Mouse (Mus musculus): ENCODE data around the gene Cdc34b. TPM values are rescaled to one million over a fixed set of nuclear protein-coding genes. Genes with fewer than 3 reads are reported as not detected.

The Cdc34b gene
- not detected for polyA plus RNA-seq (2014; fragmentation: Illumina TruSeq; extraction: RNeasy Lipid Tissue Mini Kit (QIAGEN cat#74804); ENCODE audit: low read depth, low replicate concordance)

DNA sequence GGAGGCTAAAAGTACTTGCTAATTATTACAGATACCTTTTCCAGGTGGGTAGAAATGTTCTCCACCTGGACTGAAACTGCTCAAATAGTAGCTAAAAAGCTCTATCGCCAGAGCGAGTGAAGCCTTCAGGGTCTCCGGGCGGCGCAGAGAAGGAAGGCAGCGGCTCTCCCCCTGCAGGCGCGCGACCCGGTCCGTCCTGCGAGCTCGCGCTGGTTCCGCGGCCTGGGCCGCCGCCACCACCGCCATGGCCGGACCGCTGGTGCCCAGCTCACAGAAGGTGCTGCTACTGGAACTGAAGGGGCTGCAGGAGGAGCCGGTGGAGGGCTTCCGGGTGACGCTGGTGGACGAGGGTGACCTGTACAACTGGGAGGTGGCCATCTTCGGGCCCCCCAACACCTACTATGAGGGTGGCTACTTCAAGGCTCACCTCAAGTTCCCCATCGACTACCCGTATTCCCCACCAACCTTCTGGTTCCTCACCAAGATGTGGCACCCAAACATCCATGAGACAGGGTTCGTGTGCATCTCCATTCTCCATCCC, at the start of gene Cdc34b:
Cdc34b (plus strand) TSS at position 51 of the 541 bp plus-strand sequence.

DNA sequence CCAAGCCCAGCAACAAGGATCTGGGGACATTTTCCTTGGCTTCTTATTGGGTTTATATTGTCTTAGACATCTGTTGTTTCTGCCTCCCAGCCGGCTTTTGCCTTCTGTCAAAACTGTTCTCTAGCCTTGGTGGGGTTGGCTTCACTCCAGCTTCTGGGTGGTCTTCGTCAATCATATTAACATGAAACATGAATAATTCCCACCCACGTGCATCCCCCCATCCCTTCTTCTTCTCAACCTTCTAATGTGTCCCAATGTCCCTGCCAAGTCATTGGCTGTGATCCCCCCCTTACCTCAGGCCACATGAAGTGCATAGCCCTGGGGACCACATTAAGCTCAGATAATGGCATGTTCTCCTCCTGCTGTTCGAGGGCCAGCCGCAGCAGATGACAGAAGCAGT, 37.1 kb upstream of the Cdc34b start, which contains the start of gene Gm11541:
Gm11541 (minus strand) TSS at position 28 of the 400 bp plus-strand sequence.

DNA sequence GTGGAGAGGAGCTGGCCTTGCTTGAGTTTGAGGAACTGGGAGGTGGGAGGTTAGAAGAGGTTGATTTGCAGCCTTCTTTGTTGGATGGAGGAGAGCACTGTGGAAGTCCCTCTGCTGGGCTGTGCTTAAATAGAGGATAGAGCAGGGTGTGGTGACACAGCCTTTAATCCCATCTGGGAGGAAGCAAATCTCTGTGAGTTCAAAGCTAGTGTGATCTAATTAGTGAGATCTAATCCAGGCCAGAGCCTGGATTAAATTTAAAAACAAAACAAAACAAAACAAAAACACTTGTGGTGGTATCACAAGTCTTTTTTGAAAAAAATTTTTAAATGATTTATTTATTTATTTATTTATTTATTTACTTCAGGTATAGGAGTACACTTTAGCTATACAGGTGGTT, 41.0 kb downstream of the Cdc34b start, which contains the start of gene Tmem92:
Tmem92 (minus strand) TSS at position 101 of the 400 bp plus-strand sequence.

Other genes with a start within 250 kb of the Cdc34b start
- gene Epn3, start 241.8 kb upstream of the Cdc34b start, polyA plus RNA-seq (2014; fragmentation: Illumina TruSeq; extraction: RNeasy Lipid Tissue Mini Kit (QIAGEN cat#74804); ENCODE audit: low read depth, low replicate concordance), result 0.04 TPM
- 56.3 TPM for gene Mycbpap, start 220.0 kb upstream of the Cdc34b start, polyA plus RNA-seq (2014; fragmentation: Illumina TruSeq; extraction: RNeasy Lipid Tissue Mini Kit (QIAGEN cat#74804); ENCODE audit: low read depth, low replicate concordance)
- gene Rsad1, start 192.5 kb upstream of the Cdc34b start, polyA plus RNA-seq (2014; fragmentation: Illumina TruSeq; extraction: RNeasy Lipid Tissue Mini Kit (QIAGEN cat#74804); ENCODE audit: low read depth, low replicate concordance), result 1.6 TPM
- not detected for gene Chad, start 176.7 kb upstream of the Cdc34b start, polyA plus RNA-seq (2014; fragmentation: Illumina TruSeq; extraction: RNeasy Lipid Tissue Mini Kit (QIAGEN cat#74804); ENCODE audit: low read depth, low replicate concordance)
- 4.2 TPM for gene Acsf2, start 139.9 kb upstream of the Cdc34b start, polyA plus RNA-seq (2014; fragmentation: Illumina TruSeq; extraction: RNeasy Lipid Tissue Mini Kit (QIAGEN cat#74804); ENCODE audit: low read depth, low replicate concordance)
- 63.4 TPM for gene Lrrc59, start 112.0 kb upstream of the Cdc34b start, polyA plus RNA-seq (2014; fragmentation: Illumina TruSeq; extraction: RNeasy Lipid Tissue Mini Kit (QIAGEN cat#74804); ENCODE audit: low read depth, low replicate concordance)
- 6.7 TPM for gene Mrpl27, start 88.0 kb upstream of the Cdc34b start, polyA plus RNA-seq (2014; fragmentation: Illumina TruSeq; extraction: RNeasy Lipid Tissue Mini Kit (QIAGEN cat#74804); ENCODE audit: low read depth, low replicate concordance)
- gene Eme1, start 87.8 kb upstream of the Cdc34b start, polyA plus RNA-seq (2014; fragmentation: Illumina TruSeq; extraction: RNeasy Lipid Tissue Mini Kit (QIAGEN cat#74804); ENCODE audit: low read depth, low replicate concordance), result 0.90 TPM
- gene Xylt2, start 64.3 kb upstream of the Cdc34b start, polyA plus RNA-seq (2014; fragmentation: Illumina TruSeq; extraction: RNeasy Lipid Tissue Mini Kit (QIAGEN cat#74804); ENCODE audit: low read depth, low replicate concordance), result not detected
- 0.13 TPM for gene Gm11541, start 37.3 kb upstream of the Cdc34b start, polyA plus RNA-seq (2014; fragmentation: Illumina TruSeq; extraction: RNeasy Lipid Tissue Mini Kit (QIAGEN cat#74804); ENCODE audit: low read depth, low replicate concordance)
- gene Tmem92, start 40.9 kb downstream of the Cdc34b start, polyA plus RNA-seq (2014; fragmentation: Illumina TruSeq; extraction: RNeasy Lipid Tissue Mini Kit (QIAGEN cat#74804); ENCODE audit: low read depth, low replicate concordance), result not detected
- 1.8 TPM for gene Col1a1, start 194.4 kb downstream of the Cdc34b start, polyA plus RNA-seq (2014; fragmentation: Illumina TruSeq; extraction: RNeasy Lipid Tissue Mini Kit (QIAGEN cat#74804); ENCODE audit: low read depth, low replicate concordance)
- gene Hils1, start 225.8 kb downstream of the Cdc34b start, polyA plus RNA-seq (2014; fragmentation: Illumina TruSeq; extraction: RNeasy Lipid Tissue Mini Kit (QIAGEN cat#74804); ENCODE audit: low read depth, low replicate concordance), result 95.6 TPM
- 0.14 TPM for gene Sgca, start 234.5 kb downstream of the Cdc34b start, polyA plus RNA-seq (2014; fragmentation: Illumina TruSeq; extraction: RNeasy Lipid Tissue Mini Kit (QIAGEN cat#74804); ENCODE audit: low read depth, low replicate concordance)
- gene Ppp1r9b, start 249.3 kb downstream of the Cdc34b start, polyA plus RNA-seq (2014; fragmentation: Illumina TruSeq; extraction: RNeasy Lipid Tissue Mini Kit (QIAGEN cat#74804); ENCODE audit: low read depth, low replicate concordance), result 5.4 TPM

Data from testis, adult 10 weeks (tissue).